Mouse (Mus musculus) neutrophil, adult 5-6 weeks (primary cell): Measurements from ENCODE around the gene Rab32. TPM values are rescaled to one million over a fixed set of nuclear protein-coding genes. Genes with fewer than 3 reads are reported as not detected.
"Not testable (repeated sequence)": the region's sequence is repeated elsewhere in the genome, so short reads cannot be mapped to it uniquely, and the experiment has no call there.

ENCODE experiments used
- ATAC-seq: fragments of 151-379, 151-347 bp; 2 replicates; pipeline ENCODE4 v1.8.0; 2017; ENCODE audit warnings: mild to moderate bottlenecking, moderate TSS enrichment; ENCODE audit not compliant: insufficient number of reproducible peaks, poor library complexity, low FRiP score, severe bottlenecking; ENCODE audit errors: extremely low read depth
- total RNA-seq: library from RNA; stranded (forward); fragments of 200-1000 nt; gene quantifications from 2 replicates; pipeline ENCODE4 v1.2.3, GENCODE M21; 2017

Gene Rab32
- 51.7 and 67.2 TPM in 2 replicates for total RNA-seq

DNA sequence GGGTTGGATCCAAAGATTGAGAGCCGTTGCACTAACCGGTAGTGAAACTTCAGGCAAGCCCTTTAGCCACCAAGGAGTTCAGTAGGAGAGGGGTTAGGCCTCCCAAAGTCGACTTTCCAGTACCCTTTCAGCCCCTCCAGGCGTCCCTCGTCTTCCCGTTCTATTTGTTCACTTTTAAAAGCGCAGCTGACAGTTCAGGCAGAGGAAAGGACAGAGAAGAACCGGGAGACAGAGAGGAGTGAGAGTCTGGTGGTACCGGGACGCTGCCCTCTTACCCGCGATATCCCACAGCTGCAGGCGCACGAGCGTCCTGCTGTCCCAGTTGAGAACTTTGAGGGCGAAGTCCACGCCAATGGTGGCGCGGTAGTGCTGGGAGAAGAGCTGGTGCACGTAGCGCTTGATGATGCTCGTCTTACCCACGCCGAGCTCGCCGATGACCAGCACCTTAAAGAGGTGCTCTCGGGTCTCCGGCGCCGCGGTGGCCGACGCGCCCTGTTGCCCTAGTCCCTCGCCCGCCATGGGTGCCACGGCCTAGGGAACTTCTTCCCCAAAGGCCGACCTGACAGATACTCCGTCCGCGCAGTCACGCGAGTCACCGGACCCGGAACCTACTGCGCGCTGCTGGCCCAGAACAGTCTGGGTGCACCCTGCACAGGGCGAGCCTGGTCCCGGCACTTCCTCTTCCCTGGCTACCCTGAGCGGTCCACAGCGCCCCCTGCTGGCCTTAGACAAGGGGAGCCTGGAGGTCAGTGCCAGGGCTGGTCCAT is at the start of gene Rab32:
TSS of gene Rab32 (minus strand) at position 696 of the 767 bp plus-strand sequence.
- peak; percentile 98 for ATAC-seq

- no peak for ATAC-seq
Observed at GRCm38 (mm10) chr10:10600771-10601170, 42.7 kb upstream of the Rab32 start.

DNA sequence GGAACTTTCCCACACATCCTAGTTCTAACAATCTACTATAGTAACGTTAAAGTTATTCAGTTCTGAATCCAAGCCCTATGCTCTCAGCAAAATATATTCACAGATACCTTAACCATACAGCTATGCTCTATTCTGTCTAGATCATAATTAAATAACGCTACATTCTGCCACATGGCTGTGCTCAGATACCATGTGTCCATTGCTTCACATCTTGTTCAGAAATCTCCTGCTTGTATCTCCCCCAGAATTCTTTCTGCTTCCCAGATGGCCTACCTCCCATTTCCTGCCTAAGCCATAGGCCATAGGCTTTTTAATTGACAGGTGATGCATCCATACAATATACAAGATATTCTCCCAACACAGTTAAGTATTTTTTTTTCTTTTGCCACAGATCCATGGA is 39.4 kb upstream of the Rab32 start:
- ATAC-seq: not testable (repeated sequence)

DNA sequence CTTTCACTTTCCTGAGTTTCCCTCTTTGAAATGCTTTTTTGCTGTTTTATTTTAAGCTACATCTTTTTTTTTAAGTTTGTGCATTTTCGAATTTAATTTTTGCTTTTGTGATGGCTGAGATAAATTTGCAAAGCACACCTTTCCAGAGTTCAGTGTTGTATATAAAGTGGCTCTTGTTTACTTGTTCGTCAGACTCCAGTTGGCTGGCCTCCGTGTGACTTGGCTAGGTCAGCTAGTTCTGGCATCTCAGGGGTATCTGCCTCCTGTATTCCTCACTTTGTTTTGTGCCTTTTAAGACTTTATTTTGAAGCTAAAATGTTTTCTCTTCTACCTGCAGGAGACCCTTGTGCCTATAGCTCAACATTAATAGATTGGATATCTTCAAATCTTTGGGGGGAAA is 22.7 kb upstream of the Rab32 start:
- ATAC-seq: no peak

DNA sequence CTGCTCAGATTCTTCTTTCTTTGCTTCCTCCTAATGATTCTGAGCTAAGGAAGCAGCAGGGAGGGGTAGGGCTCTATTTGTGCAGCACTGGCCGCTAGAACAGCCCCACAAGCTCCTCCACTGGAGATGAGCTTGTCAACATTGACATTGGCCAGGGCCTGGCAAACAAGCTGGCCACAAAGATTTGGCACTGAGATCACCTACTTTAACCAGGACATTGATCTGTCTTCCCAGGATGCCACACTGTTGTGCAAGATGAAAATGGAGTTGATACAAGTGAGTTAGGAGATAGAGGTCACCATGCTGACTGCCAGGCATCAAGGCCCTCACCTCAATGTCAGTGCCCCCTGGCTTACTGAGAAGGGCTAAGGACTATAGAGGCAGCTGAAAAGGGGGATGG is 21.8 kb upstream of the Rab32 start:
- ATAC-seq: no peak

GRCm38 (mm10) chr10:10558337-10558711 is 259 bp upstream of the Rab32 start:
- ATAC-seq: no peak

- no peak for ATAC-seq
Observed at GRCm38 (mm10) chr10:10557085-10557484, 980 bp downstream of the Rab32 start.

DNA sequence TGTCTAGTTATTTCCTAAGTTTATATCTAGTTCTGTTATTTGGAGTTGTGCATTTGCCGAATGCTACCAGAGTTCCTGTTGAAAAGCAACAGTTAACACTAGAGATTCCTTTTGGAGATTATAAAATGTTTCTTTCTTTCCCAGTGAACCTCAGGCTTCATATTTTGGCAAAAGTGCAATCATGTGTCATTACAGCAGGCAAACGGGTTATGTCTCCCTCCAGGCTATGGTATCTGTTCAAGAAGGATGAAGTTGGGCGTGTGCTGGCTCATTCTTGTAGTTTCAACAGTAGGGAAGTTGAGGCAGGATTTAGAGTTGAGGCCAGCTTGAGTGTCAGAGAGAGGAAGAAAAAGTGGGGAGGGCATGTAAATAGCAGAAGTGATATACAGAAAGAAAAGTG is 2.4 kb downstream of the Rab32 start:
- ATAC-seq: no peak

GRCm38 (mm10) chr10:10555221-10555620 is 2.8 kb downstream of the Rab32 start:
- no peak for ATAC-seq

DNA sequence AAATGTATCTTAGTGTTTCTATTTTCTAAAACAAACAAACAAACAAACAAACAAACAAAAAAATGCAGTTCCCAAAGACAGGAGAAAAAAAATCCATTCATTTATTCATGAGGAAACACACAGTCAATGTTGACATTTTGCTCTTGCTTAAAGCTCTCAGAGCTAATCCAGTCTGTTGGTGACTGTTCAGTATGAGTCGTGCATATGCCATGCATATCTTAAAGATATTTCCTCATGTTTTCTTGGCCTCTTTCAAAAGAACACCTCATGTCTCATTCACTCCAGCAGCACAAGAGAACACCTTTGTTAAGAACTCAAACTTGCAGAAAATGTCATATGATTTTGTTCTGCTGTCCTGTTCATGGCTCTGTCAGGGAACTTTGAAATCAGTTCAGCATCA is 7.9 kb downstream of the Rab32 start:
- no peak for ATAC-seq

DNA sequence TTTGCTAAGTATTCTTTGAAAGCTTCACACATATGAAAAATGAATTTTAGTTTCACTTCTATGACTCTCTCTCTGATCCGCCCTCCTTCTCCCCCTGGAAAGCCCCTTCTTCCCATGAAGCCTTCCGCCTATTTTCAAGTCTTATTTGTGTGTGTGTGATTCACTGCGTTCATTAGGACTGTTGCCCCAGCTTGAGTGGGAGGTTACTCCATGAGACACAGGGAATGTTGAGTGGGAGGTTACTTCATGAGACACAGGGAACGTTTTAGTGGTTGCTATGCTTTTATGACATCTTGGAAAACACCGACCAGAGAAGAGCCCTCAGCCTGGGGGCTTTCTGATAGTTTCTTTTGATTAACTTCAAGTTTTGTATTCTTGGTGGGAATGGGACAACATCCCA is 11.4 kb downstream of the Rab32 start:
- ATAC-seq: no peak

GRCm38 (mm10) chr10:10544955-10545354 is 13.1 kb downstream of the Rab32 start:
- no peak for ATAC-seq

Other genes starting within 250 kb of the Rab32 start
- gene Adgb, start 85.9 kb downstream of the Rab32 start, total RNA-seq: 0.74 and 1.3 TPM in 2 replicates
- not detected in 2 replicates for gene Gm10944, start 123.1 kb upstream of the Rab32 start, total RNA-seq